Mouse (Mus musculus): ENCODE measurements around the gene Lrrc8a.

The Lrrc8a gene

DNA sequence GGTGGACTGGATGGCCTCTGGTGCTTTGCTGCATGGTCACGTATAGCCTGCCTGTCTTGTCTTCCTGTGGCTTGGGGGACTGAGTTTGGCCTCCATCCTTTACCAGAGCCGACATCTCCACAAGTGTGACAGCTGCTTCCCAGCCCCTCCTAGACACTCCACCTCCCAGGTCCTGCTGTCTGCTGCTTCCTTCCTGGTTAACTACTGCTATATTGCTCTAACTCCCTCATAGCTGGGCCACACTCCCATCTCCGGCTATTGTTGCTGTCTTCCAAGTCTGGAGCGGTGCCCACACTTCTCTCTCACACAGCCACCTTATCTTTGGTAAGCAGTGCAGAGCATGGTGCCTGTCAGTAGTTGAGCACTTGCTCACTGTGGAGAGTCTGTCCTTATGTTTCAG, 2.3 kb downstream of the Lrrc8a start:
- no peak for DNase-seq (ENCODE audit: low spot score)

DNA sequence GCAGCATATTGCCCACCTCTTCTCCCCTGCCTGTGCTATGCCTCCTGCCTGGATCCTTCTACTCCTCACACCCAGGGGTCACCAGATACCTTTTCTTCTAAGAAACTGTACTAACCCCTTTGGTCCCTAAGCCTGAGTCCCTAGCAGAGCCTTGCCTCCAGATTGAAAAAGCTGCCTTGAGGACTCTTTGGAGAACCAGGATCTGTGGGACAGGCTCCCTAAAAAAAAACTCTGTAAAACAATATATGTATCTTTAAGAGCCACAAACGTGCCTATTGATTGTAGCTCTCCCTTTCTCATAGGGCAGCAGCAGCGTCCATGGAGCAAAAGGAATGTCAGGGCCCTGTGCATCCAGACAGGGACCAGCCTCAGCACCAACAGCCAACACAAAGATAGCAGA, 2.8 kb downstream of the Lrrc8a start, which contains the start of gene Gm28035:
Gene Gm28035 (plus strand): TSS at position 301 of the 400 bp plus-strand sequence.
- no peak for DNase-seq (ENCODE audit: low spot score)

DNA sequence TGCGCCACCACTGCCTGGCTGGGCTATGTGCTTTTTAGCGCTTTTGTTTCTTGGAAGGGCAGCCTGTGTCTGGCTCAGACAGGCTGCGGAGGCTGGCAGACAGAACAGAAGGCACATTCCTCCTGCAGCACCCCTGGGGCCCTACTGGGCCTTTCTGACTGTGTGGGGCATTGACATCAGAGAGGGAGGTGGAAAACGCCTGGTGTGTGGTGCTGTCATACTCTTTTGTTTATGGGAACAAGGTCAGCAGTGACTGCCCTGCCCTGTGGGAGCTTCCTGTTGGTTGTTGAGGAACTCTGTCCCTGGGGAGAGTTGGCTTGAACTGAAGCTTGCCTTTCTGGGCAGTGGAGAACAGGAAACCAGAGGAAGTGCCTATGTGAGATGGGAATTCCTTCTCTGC, 5.0 kb downstream of the Lrrc8a start:
- DNase-seq (ENCODE audit: low spot score), result peak; percentile 37

DNA sequence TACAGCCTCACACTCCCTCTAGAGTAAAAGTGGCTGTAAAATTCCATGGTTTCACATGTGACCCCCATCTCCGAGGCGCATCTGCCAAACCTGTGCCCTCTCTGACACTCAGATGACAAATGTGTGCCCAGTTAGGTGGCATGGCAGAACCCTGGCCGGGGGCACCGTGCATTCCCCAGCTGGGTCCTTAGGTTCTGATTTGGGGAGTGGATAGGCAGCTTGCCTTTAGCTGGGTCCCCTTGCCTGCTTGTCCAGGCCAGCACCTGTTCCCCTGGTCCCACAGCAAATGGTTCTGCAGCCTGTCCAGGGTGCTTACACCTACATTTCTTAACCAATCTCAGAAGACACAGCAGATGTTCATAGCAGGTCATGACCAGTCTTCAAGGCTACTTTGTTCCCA, 5.9 kb downstream of the Lrrc8a start:
- DNase-seq (ENCODE audit: low spot score), result no peak

DNA sequence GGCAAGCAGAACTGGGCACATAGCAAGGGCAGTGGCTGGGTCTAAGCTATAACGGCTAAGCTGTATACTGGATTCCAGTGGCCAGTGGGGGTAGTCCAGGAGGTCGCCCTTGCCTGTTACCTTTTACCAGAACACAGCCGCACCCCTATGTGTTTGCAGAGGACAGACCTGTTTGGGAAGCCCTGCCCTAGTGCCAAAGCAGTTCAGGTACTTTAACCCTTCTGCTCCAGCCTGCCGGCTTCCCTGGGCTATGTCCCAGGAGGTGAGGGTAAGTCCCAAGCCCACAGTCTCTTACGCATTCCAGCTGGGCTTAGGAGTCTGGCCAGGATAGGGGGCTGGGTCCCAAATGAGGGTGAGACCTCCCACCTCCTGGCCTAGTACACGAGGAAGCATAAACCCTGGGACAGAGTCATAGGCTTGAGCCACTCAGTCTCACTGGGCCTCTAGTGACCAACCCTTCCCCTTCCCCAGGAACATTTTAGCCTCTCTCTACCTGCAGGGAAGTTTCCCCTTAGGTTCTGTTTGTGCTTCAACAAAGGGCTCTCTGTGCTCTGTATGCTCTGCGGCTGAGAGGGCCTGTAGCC, 7.2 kb downstream of the Lrrc8a start:
- no peak for DNase-seq (ENCODE audit: low spot score)

DNA sequence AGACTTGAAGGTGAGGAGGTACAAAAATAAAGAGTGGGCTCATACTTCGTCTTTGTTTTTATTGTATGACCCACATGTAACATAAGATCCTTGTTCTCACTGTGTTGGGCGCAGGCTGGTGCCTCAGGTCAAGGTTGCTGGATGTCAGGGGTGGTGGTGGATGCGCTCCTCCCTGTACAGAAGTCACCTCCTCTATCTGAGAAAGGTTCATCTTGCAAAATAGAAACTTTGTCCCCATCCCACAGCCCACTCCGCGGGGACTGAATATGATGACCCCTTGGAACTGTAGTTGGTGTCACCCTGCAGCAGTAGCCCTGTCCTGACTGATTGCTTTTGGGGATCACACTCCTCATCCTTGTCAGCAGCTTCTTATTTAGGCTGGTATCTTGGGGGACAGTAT, 9.5 kb downstream of the Lrrc8a start:
- no peak for DNase-seq (ENCODE audit: low spot score)

DNA sequence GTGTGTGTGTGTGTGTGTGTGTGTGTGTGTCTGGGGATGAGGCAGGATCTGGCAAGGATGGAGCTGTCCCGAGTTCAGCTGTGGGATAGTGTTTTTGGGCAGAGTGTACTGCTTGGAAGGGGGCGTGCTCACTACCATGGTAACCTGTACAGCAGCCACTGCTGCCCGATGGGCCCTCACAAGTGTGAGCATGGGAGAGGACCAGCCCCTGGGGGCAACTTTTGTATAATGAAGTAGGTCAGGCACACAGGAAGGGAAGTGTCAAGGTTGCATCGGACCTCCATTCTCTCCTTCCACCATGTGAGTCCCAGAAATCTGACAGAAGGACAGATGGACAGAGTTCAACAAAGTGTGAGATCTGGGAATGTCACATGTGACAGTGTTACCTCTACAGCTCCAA, 10.2 kb downstream of the Lrrc8a start:
- no peak for DNase-seq (ENCODE audit: low spot score)

DNA sequence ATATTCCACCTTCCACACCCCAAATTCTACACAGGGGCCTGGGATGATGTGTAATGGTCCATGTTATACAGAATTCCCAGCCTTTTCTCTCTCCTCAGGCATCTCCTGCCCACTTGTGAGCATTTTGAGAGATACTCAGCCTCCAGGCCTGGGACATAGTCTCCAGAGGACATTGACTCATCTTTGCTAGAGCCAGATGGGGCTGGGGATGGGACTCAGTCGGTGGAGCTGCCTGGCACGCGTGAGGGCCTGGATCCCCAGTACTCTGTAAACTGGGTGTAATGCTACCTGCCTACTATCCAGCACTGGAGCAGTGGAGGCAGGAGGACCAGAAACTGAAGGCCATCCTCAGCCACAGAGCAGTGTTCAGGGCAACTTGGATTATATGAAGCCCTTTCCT, 11.7 kb downstream of the Lrrc8a start:
- no peak for DNase-seq (ENCODE audit: low spot score)

DNA sequence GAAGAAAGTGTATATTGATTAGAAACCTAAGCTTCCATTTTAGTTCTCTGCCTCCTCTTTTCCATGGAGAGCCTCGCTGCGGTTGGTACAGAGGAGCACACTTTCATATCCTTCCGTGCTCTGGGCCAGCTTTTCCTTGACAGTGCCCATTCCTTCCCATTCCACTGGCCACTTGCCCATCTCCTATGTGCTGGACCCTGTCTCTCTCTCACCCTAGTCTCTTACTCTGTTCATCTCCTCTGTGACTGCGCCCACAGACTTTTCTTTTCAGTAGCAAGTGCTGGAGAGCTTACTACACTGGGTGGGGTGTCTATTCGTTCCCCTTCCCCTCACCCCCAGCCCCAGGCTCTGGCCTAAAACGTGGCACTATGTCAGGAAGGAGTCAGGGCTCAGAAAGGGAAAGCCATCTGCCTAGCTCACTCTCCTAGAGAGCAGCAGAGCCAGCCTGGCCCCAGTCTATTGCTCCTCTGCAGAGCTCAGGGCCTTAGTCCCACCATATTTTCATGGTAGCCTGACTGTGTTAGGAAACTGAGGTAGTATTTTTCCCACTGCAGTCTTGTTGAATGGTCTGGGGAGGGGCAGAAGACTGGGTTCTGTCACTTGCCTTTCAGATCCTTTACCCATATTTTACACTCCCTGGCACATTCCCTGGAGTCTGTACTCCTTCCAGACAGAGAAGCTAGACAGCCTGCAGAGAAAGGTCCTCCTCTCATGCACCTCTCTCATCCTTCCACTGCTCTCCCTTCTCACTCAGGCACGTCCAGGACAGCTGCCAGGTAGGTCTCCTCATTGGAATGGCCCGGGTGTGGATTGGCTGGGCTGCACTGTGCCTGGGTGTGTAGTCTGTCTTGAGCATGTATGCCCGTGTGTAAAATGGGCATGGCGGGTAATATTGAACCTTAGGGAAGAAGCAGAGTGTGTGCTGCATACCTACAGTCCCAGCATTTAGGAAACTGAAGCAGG, 12.9 kb downstream of the Lrrc8a start:
- no peak for DNase-seq (ENCODE audit: low spot score)

DNA sequence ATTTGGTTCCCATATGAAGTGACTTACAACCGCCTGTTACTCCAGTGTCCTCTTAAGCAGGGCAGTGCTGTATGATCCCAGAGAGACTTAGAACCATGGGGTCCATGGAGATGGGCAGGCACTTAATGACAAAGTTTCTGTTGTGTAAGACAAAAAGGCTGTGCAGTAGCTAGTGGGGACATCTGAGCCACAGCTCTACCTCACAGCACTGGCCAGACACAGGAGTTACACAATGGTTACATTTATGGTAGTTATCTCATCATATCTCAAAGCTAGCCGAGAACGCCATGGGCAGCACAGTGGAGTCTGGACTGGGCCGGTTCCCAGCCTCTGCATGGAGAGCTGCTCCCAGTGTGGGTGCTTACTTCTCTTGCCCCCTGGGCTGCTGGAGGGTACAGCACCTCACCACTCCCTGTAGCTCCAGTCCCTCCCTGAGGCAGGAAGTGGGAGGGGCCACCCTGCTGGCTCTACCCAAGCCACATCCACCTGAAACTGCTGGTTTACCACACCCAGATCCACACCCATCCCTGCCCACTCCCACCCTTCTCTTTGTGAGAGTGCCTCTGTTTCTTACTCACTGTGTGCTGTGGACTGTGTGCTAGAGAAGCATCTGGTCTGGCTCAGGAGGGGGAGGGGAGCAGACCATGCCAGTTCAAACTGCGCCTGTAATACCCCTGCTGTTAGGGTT, 14.0 kb downstream of the Lrrc8a start:
- DNase-seq (ENCODE audit: low spot score), result no peak

DNA sequence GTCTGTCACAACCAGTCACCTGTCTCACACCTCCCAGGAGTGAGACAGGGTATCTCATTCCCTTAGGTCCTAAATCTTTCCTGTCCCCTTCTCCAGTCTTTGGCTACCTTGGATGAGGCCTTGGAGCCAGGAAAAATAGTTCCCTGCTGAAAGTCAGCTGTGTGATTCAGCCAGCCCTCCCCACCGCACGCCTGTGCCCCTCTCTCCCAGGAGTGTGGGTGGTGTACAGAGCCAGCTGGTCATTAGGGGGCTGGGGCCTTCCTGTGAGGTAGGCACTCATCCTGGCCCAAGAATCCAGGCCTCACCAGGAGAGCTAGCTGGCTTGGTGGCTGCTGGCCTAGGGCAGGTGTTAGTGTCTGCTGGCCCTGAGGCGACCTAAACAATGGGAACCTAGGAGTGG, 15.0 kb downstream of the Lrrc8a start:
- no peak for DNase-seq (ENCODE audit: low spot score)

DNA sequence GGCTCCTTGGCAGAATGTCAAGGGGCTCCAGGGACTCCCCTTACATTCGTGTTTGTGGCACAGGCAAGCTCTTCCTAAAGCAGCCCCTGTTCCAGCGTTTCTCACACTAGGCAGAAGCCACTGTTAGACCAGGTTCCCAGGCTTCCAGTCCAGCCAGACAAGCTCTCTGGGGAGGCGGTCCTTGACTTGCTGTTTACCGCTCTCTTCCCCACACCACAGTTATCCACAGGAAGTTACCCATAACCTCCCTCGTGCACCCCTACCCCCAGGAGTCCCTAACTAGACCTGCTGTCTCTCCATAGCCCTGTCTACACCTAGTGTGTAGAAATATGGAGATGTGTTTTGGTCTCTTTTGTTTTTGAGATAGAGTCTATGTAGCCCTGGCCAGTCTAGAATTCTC, 16.3 kb downstream of the Lrrc8a start:
- no peak for DNase-seq (ENCODE audit: low spot score)

DNA sequence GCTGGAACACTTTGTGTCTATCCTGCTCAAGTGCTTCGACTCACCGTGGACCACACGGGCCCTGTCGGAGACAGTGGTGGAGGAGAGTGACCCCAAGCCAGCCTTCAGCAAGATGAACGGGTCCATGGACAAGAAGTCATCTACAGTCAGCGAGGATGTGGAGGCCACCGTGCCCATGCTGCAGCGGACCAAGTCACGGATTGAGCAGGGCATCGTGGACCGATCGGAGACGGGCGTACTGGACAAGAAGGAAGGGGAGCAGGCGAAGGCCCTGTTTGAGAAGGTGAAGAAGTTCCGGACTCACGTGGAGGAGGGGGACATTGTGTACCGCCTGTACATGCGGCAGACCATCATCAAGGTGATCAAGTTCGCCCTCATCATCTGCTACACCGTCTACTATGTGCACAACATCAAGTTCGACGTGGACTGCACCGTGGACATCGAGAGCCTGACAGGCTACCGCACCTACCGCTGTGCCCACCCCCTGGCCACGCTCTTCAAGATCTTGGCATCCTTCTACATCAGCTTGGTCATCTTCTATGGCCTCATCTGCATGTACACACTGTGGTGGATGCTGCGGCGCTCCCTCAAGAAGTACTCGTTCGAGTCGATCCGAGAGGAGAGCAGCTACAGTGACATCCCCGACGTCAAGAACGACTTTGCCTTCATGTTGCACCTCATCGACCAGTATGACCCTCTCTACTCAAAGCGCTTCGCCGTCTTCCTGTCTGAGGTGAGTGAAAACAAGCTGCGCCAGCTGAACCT, 18.3 kb downstream of the Lrrc8a start:
- DNase-seq (ENCODE audit: low spot score), result no peak

DNA sequence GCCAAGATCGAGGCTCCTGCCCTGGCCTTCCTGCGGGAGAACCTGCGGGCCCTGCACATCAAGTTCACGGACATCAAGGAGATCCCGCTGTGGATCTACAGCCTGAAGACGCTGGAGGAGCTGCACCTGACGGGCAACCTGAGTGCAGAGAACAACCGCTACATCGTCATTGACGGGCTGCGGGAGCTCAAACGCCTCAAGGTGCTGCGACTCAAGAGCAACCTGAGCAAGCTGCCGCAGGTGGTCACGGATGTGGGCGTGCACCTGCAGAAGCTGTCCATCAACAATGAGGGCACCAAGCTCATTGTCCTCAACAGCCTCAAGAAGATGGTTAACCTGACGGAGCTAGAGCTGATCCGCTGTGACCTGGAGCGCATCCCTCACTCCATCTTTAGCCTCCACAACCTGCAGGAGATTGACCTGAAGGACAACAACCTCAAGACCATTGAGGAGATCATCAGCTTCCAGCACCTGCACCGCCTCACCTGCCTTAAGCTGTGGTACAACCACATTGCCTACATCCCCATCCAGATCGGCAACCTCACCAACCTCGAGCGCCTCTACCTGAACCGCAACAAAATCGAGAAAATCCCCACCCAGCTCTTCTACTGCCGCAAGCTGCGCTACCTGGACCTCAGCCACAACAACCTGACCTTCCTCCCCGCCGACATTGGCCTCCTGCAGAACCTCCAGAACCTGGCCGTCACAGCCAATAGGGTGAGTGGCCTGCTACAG, 19.3 kb downstream of the Lrrc8a start:
- DNase-seq (ENCODE audit: low spot score), result no peak

DNA sequence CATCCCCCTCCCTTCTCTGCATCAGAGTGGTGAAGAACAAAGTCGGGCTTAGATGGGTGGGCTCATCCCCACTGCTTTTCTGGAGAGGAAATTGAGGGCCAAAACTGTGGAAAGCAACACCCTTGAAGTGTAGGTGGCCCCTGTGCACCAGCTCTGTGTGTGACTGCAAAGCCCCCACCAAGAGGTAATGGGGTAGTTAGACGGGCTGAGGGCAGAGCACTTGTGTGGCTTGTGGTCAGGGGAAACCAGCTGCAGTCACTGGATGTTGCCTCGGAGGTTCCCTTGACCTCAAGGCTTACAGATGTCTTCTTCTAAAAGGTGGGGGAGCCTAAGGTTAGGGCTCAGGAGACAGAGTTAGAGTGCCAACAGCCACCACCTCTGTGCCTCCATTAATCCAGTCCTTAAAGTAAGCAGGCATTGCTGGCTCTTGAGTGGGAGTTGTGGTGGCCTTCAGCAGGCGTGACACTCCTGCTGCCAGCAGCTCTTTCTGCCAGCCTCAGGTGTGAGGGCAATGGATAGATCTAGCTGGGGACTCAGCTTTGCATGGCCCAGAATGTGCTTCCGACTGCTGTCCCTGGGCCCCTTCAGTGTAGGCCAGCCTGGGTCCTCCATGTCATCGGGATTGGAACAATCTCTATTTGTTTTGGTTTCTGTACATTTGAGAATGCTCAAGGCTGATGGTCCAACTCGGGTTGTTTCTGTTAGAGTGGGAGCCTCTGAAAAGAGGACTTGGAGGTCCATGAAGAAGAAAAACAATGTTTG, 20.4 kb downstream of the Lrrc8a start:
- no peak for DNase-seq (ENCODE audit: low spot score)

DNA sequence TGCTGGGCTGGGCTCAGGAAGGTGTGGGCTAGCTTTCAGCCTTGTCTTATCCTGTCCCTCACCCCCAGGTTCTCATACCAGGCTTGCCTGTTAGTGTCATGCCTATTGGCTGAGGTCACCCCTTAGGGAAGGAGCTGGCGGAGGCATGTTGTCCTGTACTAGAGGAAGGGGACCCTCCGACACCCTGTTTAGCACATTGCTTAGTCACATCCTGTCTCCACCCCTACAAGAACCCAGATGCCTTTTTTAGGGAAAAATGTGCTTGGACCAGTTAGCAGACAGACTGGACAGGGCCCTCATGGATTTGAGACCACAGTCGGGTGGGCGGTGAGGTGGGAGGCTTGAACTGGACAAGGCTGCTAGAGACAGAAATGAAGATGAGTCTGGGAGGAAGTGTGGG, 21.1 kb downstream of the Lrrc8a start:
- DNase-seq (ENCODE audit: low spot score), result no peak

DNA sequence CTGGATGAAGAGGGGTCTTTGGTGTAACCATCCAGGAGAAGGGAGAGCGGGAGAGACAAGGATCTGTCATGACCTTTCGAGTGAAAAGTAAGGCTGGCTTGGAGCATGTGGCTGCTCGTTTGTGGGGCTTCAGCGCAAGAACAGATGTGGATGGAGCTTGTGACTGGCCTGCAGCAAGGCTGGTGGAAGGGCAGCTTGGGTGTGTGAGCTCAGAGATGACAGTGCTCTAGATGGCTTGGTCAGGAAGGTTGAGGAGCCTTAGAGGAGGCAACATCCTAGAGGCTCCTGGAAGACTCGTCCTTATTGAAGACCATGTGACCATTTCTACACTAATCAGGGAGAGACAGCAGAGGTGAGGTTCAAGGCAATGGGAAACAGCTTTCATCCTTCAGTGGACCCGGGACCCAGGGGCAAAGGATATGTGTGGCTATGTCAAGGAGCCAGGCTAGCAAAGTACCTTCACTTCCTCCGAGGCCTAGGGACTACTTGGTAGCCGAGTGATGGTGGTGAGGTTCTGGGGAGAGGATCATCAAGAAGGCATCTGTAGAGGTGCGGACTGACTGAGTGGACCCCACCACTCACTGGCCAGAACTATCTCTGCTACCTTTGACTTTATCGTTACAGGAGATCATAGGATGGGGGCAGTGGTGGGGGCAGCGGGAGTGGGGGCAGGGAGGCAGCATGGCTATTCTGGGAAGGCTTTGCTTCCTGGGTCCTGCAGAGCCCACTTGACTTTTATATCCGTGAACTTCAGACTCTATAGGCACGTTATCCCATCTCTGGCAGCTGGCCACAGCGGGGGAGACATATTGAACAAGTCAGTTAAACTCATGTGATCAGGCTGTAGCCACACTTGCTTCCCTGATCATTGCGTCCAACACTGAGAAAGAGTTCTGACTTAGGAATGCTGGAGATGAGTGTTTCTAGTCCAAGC, 21.9 kb downstream of the Lrrc8a start:
- no peak for DNase-seq (ENCODE audit: low spot score)

DNA sequence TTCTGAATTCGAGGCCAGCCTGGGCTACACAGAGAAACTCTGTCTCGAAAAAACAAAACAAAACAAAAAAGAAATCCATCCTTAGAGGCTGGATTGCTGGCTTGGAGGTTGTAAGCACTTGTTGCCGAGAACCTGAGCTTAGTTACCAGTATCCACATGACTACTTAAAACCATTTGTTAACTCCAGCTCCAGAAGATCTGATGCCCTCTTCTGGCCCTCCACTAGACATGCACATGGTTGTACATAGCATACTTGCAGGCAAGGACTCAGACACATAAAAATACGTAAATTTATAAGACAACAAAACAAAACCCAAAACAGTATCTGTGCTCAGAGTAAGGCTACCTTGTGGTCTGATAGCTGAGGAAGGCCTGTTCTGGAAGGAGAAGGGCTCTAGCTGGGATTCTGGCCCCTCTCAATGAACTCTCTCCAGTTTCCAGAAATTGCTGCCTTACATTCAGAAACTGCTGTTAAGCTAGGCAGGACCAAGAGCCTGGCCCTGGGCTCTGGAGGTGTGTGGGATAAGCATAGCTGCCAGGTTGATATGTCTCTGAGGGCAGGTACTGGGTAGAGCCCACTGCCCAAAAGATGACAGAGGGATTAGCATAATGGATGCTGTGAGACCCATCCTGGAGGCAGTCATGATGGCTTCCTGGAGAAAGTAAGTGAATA, 23.7 kb downstream of the Lrrc8a start:
- DNase-seq (ENCODE audit: low spot score), result no peak
